Mouse (Mus musculus) urinary bladder, adult 18-20 months (tissue): ENCODE measurements around the gene Tmem33.

Source experiments
- DNase-seq, 2 experiments: peaks; one replicate each; pipeline ENCODE4 v3.0.0; 2022; ENCODE audit warnings: low spot score in 2 of 2, mixed read lengths in 2 of 2

Gene Tmem33

GRCm38 (mm10) chr5:67260531-67261371 lies at the start of gene Tmem33:
TSS of gene Tmem33 (plus strand) at chr5:67260565.
- peak; percentile 81 to 94 for DNase-seq

- DNase-seq, result no peak
These were observed 47.2 kb upstream of the Tmem33 start for GRCm38 (mm10) chr5:67213168-67213567.

GRCm38 (mm10) chr5:67215121-67216030 lies 45.0 kb upstream of the Tmem33 start:
- no peak for DNase-seq

- no peak for DNase-seq
These were observed 44.2 kb upstream of the Tmem33 start for GRCm38 (mm10) chr5:67216031-67216778.

GRCm38 (mm10) chr5:67216779-67217095 lies 43.6 kb upstream of the Tmem33 start:
- DNase-seq, result no peak

- DNase-seq, result no peak
These were observed 38.5 kb upstream of the Tmem33 start for GRCm38 (mm10) chr5:67221901-67222300.

- DNase-seq, result no peak
These were observed 37.6 kb upstream of the Tmem33 start for GRCm38 (mm10) chr5:67222440-67223390.

GRCm38 (mm10) chr5:67223391-67224121 lies 36.8 kb upstream of the Tmem33 start:
- no peak for DNase-seq

GRCm38 (mm10) chr5:67224122-67224502 lies 36.3 kb upstream of the Tmem33 start:
- DNase-seq, result no peak

- no peak for DNase-seq
These were observed 34.6 kb upstream of the Tmem33 start for GRCm38 (mm10) chr5:67225758-67226157.

- no peak for DNase-seq
These were observed 33.1 kb upstream of the Tmem33 start for GRCm38 (mm10) chr5:67227261-67227660.

- DNase-seq, result no peak
These were observed 32.5 kb upstream of the Tmem33 start for GRCm38 (mm10) chr5:67227682-67228444.

GRCm38 (mm10) chr5:67234682-67235081 lies 25.7 kb upstream of the Tmem33 start:
- DNase-seq, result no peak

GRCm38 (mm10) chr5:67235462-67235861 lies 24.9 kb upstream of the Tmem33 start:
- DNase-seq, result no peak

GRCm38 (mm10) chr5:67236601-67237000 lies 23.8 kb upstream of the Tmem33 start:
- DNase-seq, result no peak

GRCm38 (mm10) chr5:67238303-67238702 lies 22.1 kb upstream of the Tmem33 start:
- DNase-seq, result no peak

- DNase-seq, result no peak
These were observed 18.7 kb upstream of the Tmem33 start for GRCm38 (mm10) chr5:67241713-67242112.

GRCm38 (mm10) chr5:67243231-67243630 lies 17.1 kb upstream of the Tmem33 start:
- DNase-seq, result no peak

- DNase-seq, result no peak
These were observed 8.1 kb upstream of the Tmem33 start for GRCm38 (mm10) chr5:67252261-67252660.
